Mouse (Mus musculus) MEL (cell line): ENCODE results near the gene Ssh1.

Experiments used
- CHD2 ChIP-seq: IDR thresholded peaks from 2 replicates; pipeline ENCODE4 v1.6.1; 2011; ENCODE audit warnings: low read length, improper control_type of control experiment
- CTCF ChIP-seq, 3 experiments: IDR thresholded peaks in 2 of 3; conservative IDR thresholded peaks in 1 of 3; 2 replicates each; pipeline ENCODE4 v1.5.1; 2011 to 2012; ENCODE audit warnings: low read length in 3 of 3, low read depth in 2 of 3, mild to moderate bottlenecking in 2 of 3, improper control_type of control experiment in 1 of 3, inconsistent platforms in 1 of 3, mixed read lengths in 1 of 3, moderate library complexity in 1 of 3; ENCODE audit not compliant: control insufficient read depth in 1 of 3, insufficient read depth in 1 of 3, poor library complexity in 1 of 3, severe bottlenecking in 1 of 3
- MAX ChIP-seq: IDR thresholded peaks from 2 replicates; pipeline ENCODE4 v1.6.1; 2011; ENCODE audit warnings: low read length, improper control_type of control experiment
- MEF2A ChIP-seq: IDR thresholded peaks from 2 replicates; pipeline ENCODE4 v1.6.1; 2014; ENCODE audit warnings: low read depth, mild to moderate bottlenecking, inconsistent platforms, low read length, improper control_type of control experiment; ENCODE audit not compliant: poor library complexity, insufficient replicate concordance, severe bottlenecking; ENCODE audit errors: extremely low read depth
- MXI1 ChIP-seq: IDR thresholded peaks from 2 replicates; pipeline ENCODE4 v1.6.1; 2011; ENCODE audit warnings: mild to moderate bottlenecking, low read depth, low read length, improper control_type of control experiment
- NELFE ChIP-seq: IDR thresholded peaks from 2 replicates; pipeline ENCODE4 v1.6.1; 2011; ENCODE audit warnings: low read depth, low read length, improper control_type of control experiment
- POLR2A ChIP-seq, 2 experiments: IDR thresholded peaks; 2 replicates each; pipeline ENCODE4 v1.6.1; 2011 to 2012; ENCODE audit warnings: low read length in 2 of 2, mild to moderate bottlenecking in 2 of 2, control low read depth in 1 of 2, improper control_type of control experiment in 1 of 2, low read depth in 1 of 2, moderate library complexity in 1 of 2; ENCODE audit not compliant: control insufficient read depth in 1 of 2, insufficient read depth in 1 of 2, poor library complexity in 1 of 2
- RCOR1 ChIP-seq: IDR thresholded peaks from 2 replicates; pipeline ENCODE4 v1.6.1; 2012; ENCODE audit warnings: low read depth, mild to moderate bottlenecking, inconsistent platforms, low read length, improper control_type of control experiment
- TCF12 ChIP-seq: IDR thresholded peaks from 2 replicates; pipeline ENCODE4 v1.6.1; 2014; ENCODE audit warnings: low read depth, mild to moderate bottlenecking, inconsistent platforms, low read length, improper control_type of control experiment, moderate library complexity
- USF1 ChIP-seq: IDR thresholded peaks from 2 replicates; pipeline ENCODE4 v1.6.1; 2014; ENCODE audit warnings: low read depth, mild to moderate bottlenecking, inconsistent platforms, low read length, improper control_type of control experiment, moderate library complexity
- ZNF384 ChIP-seq: IDR thresholded peaks from 2 replicates; pipeline ENCODE4 v1.6.1; 2012; ENCODE audit warnings: low read depth, mild to moderate bottlenecking, inconsistent platforms, low read length, improper control_type of control experiment

DNA sequence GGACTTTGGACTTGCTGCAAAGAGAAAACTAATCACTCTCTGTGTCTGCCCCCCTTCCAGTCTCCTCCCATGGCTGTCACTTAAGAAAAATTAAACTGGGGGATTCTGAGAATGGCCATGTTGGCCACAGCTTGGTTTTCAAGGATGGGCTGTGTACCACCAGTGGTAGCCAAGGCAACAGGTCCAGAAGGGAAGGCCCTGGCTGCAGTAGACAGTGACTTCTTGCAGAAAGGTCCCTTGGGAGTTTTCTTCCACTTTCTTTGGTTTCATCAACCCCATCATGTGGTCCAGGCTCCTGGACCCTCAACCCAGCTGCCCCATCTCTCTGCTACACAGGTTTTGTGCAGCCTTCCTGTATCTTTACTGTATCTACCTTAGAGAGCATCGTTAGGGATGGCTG is 47.2 kb upstream of the Ssh1 start:
- TF ChIP-seq POLR2A (IDR thresholded peaks at IDR 0.05; ENCODE audit: control insufficient read depth in 1 of 2, insufficient read depth in 1 of 2, low read depth in 1 of 2, low read length in 2 of 2, poor library complexity in 1 of 2) (no peak), RCOR1 (no peak), MAX (no peak), MEF2A (no peak), NELFE (no peak), CTCF (IDR thresholded peaks at IDR 0.05 in 2 of 3, conservative IDR thresholded peaks at IDR 0.05 in 1 of 3; ENCODE audit: control insufficient read depth in 1 of 3, insufficient read depth in 1 of 3, low read depth in 2 of 3, low read length in 3 of 3, poor library complexity in 1 of 3, severe bottlenecking in 1 of 3) (no peak), ZNF384 (no peak), CHD2 (no peak), TCF12 (no peak), MXI1 (no peak), USF1 (no peak)
